Mouse (Mus musculus) B cell, adult 2 months (primary cell): ENCODE results near the gene Pcnx.

ENCODE experiments used
- DNase-seq, 2 experiments: peaks; one replicate each; pipeline ENCODE4 v3.0.0; 2022

Pcnx gene

DNA sequence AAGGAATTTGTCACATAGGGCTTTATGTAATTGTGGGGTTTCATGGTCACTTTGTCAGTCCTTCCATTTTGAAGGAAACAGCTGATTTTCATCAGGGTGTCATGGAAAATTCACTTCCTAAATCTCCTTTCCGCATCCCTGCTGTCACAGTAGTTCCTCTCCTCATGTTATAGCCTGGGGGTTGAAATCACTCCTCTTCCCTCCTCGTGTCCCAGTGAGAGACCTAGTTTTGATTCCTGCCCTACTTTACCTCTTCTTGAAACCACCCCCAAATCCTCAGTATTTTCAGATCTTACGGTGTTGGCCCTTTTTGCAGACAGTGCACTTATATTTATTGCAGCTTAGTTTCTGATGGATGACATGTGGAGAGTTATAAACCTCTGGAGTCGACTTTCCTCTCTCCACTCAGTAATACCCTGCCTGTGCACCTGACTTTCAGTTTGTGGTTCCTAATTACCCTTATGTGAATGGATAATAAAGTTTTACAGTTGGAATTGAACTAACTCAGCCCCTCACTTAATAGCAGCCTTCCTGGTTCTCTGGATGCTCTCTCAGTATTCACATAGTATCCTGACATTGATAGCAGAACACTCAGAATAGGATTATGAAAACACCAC is 48.0 kb downstream of the Pcnx start:
- DNase-seq: no peak

DNA sequence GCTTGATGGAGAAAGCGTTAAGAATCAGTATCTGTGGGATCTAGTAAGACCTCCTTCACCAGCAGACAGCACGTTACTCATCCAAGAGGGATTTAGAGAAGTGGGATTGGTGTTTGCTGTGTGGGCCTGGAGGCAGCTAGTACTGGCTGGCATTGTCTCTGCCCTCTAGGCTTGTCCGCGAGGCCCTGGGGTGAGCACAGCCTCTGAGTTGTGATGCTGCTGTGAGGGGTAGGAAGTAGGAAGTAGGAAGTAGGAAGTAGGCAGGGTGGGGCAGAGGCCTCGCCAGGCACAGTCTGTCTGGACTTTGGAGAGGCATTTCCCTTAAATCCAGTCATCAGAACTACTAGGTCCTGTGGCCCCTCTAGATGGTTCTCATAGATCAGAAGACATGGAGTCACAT is 50.6 kb downstream of the Pcnx start:
- no peak for DNase-seq

- DNase-seq: peak; percentile 72 to 74
Observed at GRCm38 (mm10) chr12:81915176-81915950, 55.5 kb downstream of the Pcnx start.

DNA sequence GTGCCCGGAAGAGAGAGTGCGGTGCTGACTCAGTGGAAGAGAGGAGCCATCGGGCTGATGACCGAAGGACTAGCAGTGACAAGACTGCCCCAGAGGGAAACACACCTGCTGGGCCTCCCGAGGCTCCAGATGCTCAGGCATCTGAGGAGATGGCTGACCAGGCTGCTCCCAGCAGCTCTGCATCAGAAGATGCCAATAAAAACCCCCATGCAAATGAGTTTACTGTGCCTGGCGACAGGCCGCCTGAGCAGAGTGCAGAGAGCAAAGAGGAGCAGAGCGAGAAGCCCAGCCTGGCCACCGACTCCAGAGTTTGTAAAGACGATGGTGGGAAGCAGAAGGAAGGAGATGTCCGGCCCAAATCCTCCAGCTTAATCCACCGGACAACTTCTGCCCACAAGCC is 58.5 kb downstream of the Pcnx start:
- DNase-seq: no peak

DNA sequence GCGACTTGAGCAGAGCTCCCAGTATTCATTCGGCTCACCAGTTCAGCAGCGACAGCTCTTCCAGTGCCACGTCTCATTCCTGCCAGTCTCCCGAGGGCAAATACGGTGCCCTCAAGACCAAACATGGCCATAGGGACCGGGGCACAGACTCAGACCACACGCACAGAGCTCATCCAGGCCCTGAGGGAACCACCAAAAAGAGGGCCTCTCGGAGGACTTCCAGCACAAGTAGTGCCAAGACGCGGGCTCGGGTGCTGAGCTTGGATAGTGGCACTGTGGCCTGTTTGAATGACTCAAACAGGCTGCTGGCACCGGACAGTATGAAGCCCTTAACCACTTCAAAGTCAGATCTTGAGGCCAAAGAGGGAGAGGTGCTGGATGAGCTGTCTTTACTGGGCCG is 59.1 kb downstream of the Pcnx start:
- DNase-seq: no peak

GRCm38 (mm10) chr12:81920027-81920426 is 60.2 kb downstream of the Pcnx start:
- no peak for DNase-seq

GRCm38 (mm10) chr12:81920614-81921013 is 60.8 kb downstream of the Pcnx start:
- no peak for DNase-seq

GRCm38 (mm10) chr12:81921785-81922184 is 62.0 kb downstream of the Pcnx start:
- DNase-seq: no peak

GRCm38 (mm10) chr12:81922838-81923237 is 63.0 kb downstream of the Pcnx start:
- DNase-seq: no peak

DNA sequence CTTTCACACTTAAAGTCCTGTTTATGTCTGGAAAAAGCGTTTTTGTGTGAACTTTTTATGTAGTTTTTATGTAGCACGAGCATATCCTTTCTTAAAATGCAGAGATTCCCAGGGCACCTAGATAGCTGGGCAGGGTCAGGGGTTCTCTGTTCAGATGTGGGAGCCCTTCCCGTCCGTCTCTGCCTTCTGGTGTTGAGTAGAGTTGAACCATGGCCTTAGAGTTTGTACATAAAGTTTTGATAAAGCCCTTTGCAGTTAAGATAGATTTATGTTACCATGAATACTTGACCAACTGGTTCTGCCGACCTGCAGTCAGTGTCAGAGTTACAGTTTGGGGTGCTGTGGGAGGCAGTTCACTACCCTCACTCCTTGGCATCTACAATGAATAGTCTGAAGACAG is 67.3 kb downstream of the Pcnx start:
- DNase-seq: no peak

DNA sequence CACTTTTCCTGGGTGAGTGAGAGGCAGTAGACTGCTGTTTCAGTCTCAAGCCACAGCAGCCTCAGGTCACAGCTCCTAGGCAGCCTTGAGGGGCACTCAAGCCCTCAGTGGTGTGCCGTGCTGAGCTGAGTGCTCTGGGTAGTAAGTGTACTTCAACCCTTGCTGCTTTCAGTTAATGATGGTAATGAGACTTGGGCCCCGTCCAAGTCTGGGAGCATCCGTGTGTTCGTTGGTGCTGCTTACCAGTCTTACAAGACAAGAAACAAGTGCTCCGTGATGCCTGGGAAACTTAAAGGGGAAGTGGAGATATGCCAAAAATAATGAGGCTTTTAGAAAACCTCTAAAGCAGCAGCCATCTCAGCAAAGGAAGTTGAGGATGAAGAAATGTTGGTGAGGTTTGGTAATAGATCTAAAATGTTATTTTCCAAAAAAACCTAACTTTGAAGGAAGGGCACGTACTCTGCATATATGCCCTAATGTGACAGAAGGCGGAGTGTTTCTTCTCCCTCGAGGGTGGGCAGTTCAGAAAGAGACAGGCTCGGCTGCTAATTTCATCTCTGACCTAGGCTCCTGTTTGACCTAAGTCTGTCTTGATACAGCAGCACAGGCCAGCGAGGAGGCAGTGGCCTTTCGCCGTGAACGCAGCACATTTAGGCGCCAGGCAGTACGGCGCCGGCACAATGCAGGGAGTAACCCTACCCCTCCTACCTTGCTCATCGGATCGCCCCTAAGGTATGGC is 68.0 kb downstream of the Pcnx start:
- DNase-seq: no peak

- DNase-seq: no peak
Observed at GRCm38 (mm10) chr12:81928382-81928770, 68.6 kb downstream of the Pcnx start.

GRCm38 (mm10) chr12:81932015-81932414 is 72.2 kb downstream of the Pcnx start:
- DNase-seq: no peak

GRCm38 (mm10) chr12:81933430-81933829 is 73.6 kb downstream of the Pcnx start:
- no peak for DNase-seq

DNA sequence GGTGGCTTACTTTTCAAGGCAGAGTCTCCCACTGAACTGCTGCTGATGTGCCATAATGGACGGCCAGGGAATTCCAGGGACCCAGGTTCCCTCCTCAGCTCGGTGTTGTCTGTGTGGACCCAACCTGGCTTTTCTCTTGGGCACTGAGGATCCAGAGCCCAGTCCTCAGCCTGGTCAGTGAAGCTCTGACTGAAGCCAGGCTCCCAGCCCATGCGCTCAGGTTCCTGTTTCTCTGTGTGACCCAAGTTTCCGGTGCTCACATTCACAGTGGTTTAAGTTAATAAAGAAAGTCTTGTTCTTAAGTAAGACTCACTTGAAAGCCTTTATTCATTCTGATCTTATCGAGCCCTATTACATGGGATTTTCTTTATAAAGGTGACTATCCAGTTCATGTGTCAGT is 74.7 kb downstream of the Pcnx start:
- no peak for DNase-seq

DNA sequence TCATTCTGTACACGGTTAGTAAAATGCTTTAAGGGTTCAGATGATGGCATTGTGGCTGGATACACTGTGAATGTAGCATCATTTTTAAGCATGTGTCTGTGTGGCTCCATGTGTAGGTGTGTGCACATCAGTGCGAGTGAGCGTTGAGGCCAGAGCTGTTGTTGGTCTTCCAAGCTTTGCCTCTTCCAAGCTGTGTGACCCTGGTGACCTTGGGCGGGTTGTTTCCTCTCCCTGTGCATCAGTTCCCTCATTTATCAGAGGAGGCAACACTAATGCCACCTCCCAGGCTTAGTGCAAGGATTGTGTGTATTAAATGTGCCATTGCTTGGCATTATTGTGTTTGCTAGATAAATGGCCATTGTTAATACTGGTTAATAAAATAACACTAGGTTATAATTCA is 76.2 kb downstream of the Pcnx start:
- DNase-seq: no peak

DNA sequence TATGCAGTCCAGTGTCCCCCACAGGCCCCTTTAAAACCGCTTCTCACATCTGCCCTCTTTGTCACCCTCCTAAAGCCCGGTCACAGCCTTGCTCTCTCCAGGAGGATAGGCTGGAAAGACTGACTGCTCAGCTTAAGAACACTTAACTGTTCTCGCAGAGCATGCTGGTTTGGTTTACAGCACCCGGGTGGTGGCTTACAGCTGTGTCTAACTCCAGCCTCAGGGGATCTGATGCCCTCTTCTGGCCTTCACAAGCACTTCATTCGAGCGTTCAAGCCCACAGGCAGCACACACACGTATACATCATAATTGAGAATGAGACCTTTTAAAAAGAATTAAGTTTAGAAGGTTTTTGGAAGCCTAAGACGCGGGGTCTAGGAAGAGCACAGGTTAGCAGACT is 81.4 kb downstream of the Pcnx start:
- DNase-seq: no peak

DNA sequence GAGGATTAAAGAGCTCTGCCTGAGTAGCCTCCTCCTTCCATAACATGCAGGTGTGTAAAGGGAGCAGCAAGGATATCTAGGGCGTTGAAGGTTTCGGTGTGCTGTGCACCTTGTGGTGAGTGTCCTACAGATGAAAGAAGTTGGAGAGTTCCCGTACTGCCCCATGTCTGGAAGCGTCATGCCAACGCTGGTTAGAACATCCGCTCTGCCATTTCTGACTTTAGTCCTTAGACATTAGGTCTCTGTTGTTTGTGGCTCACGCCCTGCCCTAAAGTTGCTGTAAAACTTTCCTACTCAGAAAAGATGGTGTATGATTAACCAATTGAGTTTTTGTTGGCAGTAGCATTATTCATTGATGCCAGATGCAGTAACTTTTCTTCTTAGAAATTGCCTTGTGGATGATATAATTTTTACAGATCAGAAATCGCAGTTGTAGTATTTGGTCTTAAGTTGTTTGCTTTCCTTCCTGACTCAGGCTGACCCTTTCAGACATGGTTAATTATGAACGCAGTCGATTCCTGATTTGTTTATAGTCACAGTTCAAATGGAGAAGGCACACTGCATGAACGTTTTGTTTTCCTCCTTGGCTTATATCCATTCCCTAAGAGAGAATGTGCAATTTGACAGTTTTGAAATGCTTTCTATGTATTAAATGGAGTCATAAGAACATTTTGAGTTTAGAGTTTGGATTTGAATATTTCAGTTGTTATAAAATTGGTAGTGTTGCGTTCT is 83.7 kb downstream of the Pcnx start:
- DNase-seq: no peak

- DNase-seq: no peak
Observed at GRCm38 (mm10) chr12:81949026-81949425, 89.2 kb downstream of the Pcnx start.

GRCm38 (mm10) chr12:81950016-81950415 is 90.2 kb downstream of the Pcnx start:
- no peak for DNase-seq

GRCm38 (mm10) chr12:81958351-81958750 is 98.5 kb downstream of the Pcnx start:
- no peak for DNase-seq

DNA sequence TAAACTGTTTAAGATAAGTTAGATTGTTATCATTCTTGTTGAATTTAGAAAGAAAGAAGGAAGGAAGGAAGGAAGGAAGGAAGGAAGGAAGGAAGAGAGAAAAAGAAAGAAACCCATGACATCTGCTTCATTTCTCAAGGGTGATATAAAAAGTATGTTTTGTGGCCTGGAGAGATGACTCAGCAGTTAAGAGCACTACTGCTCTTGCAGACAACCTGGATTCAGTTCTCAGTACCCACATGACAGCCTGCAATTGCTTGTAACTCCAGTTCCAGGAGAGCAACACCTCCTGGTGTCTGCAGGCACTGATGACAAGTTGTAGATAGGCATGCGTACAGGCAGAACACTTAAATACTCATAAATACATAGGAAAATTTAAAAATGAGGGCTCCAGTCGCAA is 105.6 kb downstream of the Pcnx start:
- no peak for DNase-seq
